Mouse (Mus musculus): Measurements from ENCODE around the gene Prtn3.
"Not testable (repeated sequence)": the region's sequence is repeated elsewhere in the genome, so short reads cannot be mapped to it uniquely, and the experiment has no call there.

Prtn3 gene

DNA sequence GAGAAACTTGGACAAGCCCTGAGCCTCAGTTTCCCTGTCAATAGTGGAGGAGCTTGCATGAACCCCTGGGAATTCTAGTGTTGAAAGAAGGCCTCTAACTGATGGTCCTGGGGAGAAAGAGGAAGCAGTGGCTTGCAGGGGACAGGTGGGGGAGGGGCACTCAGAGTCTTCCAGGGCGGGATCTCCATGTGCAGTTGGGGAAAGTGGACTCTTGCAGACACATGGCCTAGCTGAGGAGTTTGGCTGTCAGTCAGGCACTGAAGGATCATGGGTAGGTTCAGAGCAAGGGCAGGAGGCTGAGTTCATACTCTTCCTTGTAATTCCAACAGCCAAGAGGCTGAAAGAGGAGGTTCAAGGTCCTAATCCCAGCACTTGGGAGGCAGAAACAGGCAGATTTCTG lies 2.9 kb downstream of the Prtn3 start:
- in situ Hi-C loops (cut with MboI, MseI) = no loop called here

GRCm38 (mm10) chr10:79877757-79878156 lies 3.5 kb downstream of the Prtn3 start:
- in situ Hi-C loops (cut with MboI, MseI) = no loop called here

- in situ Hi-C loops (cut with MboI, MseI) = no loop called here
These were observed 5.3 kb downstream of the Prtn3 start for GRCm38 (mm10) chr10:79879527-79879926.

DNA sequence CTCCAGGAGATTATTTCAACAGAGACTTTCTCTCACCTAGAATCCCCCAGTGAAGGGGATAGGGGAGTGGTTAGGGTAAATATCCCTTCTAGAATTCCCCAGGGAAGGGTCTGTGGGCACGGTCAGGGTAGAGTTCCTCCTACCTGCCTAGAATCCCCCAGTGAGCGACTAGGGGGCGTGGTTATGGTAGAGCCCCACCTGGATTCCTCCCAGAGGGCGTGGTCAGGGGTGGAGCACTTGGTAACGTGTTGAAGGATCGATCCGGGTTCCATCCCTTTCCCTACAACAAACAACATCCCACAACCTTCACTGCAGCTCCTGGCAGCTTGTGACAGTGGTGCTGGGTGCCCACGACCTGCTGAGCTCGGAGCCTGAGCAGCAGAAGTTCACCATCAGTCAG lies 6.4 kb downstream of the Prtn3 start:
- in situ Hi-C loops (cut with MboI, MseI) = no loop called here

DNA sequence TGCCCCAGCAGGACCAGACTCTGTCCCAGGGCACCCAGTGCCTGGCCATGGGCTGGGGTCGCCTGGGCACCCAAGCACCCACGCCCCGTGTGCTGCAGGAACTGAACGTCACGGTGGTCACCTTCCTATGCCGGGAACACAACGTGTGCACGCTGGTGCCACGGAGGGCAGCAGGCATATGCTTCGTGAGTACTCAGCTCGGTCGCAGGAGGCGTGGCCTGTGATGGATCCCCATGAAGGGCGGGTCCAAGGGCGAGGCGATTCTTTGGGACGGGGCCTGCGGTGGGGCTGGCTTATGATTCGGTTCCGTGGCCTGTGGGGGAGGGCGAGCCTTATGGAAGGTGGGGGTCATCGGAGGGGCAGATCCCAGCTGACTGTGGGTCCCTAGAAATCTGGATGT lies 7.7 kb downstream of the Prtn3 start:
- in situ Hi-C loops (cut with MboI, MseI) = no loop called here

- in situ Hi-C loops (cut with MboI, MseI) = no loop called here
These were observed 9.2 kb downstream of the Prtn3 start for GRCm38 (mm10) chr10:79883297-79884084.

DNA sequence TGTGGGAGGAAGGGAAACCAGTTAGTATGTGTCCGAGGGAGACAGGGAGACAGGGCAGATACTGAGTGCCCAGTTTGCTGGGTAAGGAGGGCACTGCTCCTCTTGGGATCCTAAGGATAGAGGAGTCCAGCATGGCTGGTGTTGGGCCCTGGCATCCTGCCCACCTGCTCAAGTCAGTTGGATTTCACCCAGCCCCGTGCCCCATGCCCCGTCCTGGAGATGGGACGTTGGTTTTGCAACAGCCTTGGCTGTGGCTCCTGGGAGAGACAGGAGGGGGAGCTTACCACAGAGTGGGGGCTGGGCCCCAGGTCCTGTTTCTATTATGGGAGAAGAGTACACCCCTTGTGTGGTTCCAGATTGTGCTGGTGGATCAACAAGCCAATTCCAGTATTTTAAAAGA lies 10.2 kb downstream of the Prtn3 start:
- in situ Hi-C loops (cut with MboI, MseI) = no loop called here

DNA sequence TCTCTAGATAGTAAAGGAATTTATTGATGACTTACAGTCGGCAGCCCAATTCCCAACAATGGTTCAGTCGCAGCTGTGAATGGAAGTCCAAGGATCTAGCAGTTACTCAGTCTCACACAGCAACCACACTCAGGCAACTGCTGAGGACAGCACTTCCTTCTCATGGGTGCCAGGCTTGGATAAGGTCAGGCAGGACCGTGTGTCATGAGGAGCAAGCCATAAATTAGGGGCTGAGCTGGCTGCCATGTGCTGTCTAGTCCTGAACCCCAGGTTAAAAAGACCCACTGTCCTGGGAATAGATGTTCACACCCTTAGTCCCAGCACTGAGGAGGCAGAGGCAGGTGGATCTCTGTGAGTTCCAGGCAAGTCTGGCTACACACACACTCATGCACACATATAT lies 10.7 kb downstream of the Prtn3 start:
- in situ Hi-C loops (cut with MboI, MseI) = not testable (repeated sequence)

- in situ Hi-C loops (cut with MboI, MseI) = no loop called here
These were observed 11.8 kb downstream of the Prtn3 start, which contains the start of gene Elane for GRCm38 (mm10) chr10:79886054-79886453. Elane (plus strand) TSS chr10:79886247.

GRCm38 (mm10) chr10:79886611-79887010 lies 12.3 kb downstream of the Prtn3 start:
- in situ Hi-C loops (cut with MboI, MseI) = no loop called here

DNA sequence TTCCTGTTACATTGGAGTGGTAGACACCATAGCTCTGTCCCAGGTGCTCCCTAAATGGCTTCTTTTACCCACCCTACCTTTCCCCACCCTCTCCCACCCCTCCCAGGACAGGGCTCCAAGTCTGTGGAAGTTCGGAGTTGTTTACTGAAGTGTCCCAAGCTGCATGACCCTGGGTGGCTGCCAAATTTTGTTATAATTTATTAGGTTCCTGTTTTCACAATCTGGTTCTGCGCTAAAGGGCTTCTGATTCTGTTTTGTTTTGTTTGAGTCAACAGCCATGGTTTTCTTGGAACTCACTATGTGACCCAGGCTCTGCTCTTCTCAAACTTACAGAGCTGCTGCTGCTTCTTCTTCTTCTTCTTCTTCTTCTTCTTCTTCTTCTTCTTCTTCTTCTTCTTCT lies 15.1 kb downstream of the Prtn3 start:
- in situ Hi-C loops (cut with MboI, MseI) = no loop called here

DNA sequence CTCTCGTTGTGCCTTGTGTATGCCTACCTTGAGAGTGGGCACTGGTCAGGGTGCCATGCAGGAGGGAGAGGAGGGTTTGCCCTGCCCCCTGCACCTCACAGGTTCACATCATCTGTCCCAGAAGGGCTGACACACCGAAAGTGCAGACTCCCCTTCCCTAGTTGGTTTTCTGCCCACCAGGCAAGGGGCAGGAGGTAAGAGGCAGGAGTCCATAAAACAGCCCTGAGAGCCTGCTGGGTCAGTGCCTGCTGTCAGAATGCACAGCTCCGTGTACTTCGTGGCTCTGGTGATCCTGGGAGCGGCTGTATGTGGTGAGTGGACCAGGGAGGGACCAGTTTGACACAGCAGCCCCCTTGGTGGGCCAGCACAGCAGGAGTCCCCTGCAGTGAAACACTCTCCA lies 16.4 kb downstream of the Prtn3 start, which contains the start of gene Cfd:
Gene Cfd (plus strand): TSS at position 184 of the 400 bp plus-strand sequence.
- in situ Hi-C loops (cut with MboI, MseI) = no loop called here

GRCm38 (mm10) chr10:79892451-79893118 lies 18.3 kb downstream of the Prtn3 start:
- in situ Hi-C loops (cut with MboI, MseI) = not testable (repeated sequence)

DNA sequence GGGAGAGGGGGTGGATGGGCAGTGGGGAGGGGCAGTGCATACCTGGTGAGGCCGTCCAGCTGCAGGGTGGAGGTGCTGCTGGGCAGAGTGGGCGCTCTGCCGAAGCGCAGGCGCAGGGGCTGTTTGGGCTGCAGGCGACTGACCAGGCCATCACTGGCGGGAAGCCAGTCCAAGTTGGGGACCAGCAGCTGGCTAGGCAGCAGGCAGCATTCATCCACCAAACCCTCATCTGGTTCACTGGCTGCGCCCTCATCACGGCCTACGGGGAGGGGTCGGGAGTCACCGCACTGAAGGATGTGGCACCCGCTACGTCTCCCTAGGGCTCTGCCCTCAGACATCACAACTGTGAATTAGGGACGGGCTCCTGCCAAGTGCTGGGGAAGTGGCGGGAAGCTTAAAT lies 22.0 kb downstream of the Prtn3 start:
- in situ Hi-C loops (cut with MboI, MseI) = no loop called here

DNA sequence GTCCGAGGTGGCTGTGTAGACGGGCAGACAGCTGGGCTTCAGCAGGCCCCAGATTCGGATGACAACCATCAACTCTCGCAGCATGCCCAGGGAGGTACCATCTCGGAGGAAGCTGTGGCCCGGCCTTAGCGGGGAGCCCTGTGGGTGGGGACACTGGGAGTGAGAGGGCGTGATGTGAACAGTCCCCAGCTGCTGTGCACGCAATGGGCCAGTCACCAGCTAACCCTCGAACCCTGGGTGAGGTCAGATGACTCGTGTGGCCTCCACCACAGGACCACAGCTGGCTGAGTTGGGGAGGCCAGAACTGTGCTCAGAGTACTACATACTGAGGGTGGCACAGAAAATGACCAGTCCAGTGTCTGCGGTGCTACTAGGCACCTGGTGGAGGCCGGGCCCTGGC lies 22.5 kb downstream of the Prtn3 start:
- in situ Hi-C loops (cut with MboI, MseI) = no loop called here

- in situ Hi-C loops (cut with MboI, MseI) = no loop called here
These were observed 23.3 kb downstream of the Prtn3 start for GRCm38 (mm10) chr10:79897316-79898245.

DNA sequence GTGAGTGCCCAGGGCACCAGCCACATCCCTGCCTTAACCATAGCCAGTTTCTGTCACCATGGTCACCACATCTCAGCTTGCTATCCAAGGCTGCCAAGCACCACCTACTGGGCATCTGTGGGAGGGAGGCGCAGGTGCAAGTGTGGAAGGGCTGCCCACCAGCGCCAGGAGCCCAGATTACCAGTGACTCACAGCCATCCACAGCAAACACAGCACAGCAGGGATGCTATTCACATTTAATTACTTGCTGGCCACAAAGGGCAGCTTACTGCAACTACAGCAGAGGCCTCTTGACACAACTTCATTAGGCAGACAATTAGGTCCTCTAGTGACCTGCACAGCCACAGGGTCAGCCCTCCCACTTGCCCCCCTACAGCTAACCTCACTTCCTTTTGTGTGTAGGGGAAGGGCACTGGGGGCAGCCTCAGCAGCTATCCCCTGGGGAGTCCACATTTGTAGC lies 26.7 kb downstream of the Prtn3 start:
- in situ Hi-C loops (cut with MboI, MseI) = no loop called here

DNA sequence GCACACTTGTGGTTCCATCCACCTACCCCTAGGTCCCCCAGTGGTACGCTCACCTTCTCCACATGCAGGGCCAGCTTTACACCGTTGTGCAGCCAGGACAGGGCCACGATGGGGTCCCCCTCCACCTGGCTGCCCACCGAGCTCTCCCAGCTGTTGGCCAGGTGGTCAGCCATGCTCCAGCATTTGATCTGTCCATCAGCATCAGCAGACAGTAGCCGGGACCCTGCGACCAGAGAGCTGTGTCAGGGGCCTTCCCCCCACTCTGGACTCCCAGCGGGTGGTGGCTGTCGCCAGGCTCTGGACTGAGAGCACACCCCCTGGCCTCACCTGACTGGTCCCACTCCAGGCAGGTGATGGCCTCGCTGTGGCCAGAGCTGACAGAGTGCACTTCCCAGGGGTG lies 32.4 kb downstream of the Prtn3 start:
- in situ Hi-C loops (cut with MboI, MseI) = no loop called here

DNA sequence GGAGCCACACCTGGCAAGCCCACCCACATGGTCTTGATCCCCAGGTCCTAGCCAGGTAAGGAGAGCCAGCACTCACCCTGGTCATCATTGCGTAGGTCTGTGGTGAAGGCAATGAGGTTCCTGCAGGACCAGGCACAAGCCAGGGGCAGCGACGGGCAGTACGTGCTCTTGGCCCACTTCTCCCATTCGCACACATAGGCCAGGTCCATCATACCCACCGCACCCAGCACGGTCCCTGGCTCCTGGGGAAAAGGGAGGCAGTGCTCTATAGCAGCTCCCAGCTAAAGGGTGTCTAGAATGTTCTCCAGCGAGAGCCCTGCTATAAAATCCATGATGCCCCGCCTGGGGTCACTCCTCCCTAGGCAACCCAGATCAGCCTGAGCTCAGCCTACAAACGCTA lies 33.1 kb downstream of the Prtn3 start:
- in situ Hi-C loops (cut with MboI, MseI) = no loop called here

DNA sequence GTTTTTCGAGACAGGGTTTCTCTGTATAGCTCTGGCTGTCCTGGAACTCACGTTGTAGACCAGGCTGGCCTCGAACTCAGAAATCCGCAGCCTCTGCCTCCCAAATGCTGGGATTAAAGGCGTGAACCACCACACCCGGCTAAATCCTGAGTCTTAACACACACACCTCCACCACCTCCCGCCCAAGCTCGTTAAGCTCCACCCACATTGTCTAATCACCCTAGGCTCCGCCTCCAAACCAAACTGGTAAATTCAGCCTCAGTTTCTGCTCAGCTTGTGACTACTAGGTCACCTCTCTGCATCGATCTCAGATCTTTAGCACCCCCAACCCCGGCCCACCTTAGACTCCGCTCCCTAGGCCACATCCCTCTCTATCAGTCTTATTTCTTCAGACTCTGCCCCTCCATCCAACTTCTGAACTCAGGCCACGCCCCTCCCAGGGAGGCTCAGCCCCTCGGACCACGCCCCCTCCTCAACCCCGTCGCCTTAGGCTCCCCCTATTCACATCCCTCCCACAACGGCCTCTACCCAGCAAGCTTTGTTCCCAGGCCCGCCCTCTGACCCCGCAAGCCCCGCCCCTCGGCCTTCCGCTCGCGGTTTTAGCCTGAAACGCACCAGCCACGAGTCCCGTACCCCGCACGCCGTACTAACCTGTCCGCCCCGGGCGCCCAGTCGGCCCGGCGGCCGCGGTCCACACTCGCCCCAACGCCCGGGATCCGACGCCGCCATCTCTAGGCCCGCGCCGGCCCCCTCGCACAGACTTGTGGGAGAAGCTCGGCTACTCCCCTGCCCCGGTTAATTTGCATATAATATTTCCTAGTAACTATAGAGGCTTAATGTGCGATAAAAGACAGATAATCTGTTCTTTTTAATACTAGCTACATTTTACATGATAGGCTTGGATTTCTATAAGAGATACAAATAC lies 34.2 kb downstream of the Prtn3 start, which contains the start of gene Med16:
Gene Med16 (minus strand): TSS at position 757 of the 925 bp plus-strand sequence.
- in situ Hi-C loops (cut with MboI, MseI) = no loop called here

Data from T-helper 2 cell (primary cell).